Comparison of ENCODE assay signal across 36 mouse cellular contexts in the genomic region with DNA sequence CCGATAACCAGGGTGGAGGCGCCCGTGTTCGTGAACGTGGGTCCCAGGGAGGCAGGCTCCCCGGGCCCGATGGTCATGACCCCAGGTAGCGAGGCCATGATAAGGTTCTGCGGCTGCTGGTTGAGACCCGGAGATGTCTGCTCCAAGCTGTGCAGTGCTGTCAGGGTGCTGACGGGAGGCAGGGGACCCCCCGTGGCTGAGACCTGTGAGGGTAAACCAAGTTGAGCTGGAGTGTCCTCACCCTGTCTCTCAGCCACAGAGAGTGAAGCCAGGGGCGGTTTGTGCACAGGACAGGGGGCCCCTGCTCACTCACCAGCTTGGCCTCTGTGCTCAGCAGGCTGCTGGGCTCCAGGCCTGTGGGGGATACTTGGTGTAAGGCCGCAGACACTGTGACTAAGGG. TPM values are rescaled to one million over a fixed set of nuclear protein-coding genes. Genes with fewer than 3 reads are reported as not detected.
"Had no signal": no experiment of that assay in that cellular context is flagged by ENCODE, and none has a peak within 500 bp of the region (broad histone marks: within the 10 kb centered on the region; RNA-seq: fewer than 3 reads in every experiment).

No protein-coding gene starts in this region.

- H3K27ac ChIP-seq: embryonic facial prominence, embryonic 10.5 days; embryonic facial prominence, embryonic 12.5 days; embryonic facial prominence, embryonic 13.5 days; embryonic facial prominence, embryonic 15.5 days; forebrain, embryonic 10.5 days; forebrain, embryonic 12.5 days; forebrain, embryonic 13.5 days; forebrain, embryonic 15.5 days; gastrocnemius, adult 2 months; heart, adult 2 months had no signal

- H3K4me3 ChIP-seq: embryonic facial prominence, embryonic 10.5 days; embryonic facial prominence, embryonic 12.5 days; embryonic facial prominence, embryonic 13.5 days; embryonic facial prominence, embryonic 15.5 days; erythroblast, embryonic 14.5 days; forebrain, embryonic 10.5 days; forebrain, embryonic 12.5 days; forebrain, embryonic 13.5 days; forebrain, embryonic 15.5 days; gastrocnemius, adult 2 months; heart, adult 2 months had no signal

- H3K27me3 ChIP-seq: embryonic facial prominence, embryonic 12.5 days; embryonic facial prominence, embryonic 13.5 days; embryonic facial prominence, embryonic 15.5 days; forebrain, embryonic 12.5 days; forebrain, embryonic 13.5 days; forebrain, embryonic 15.5 days had no signal

- H3K9me3 ChIP-seq: embryonic facial prominence, embryonic 10.5 days; embryonic facial prominence, embryonic 12.5 days; embryonic facial prominence, embryonic 13.5 days; embryonic facial prominence, embryonic 15.5 days; forebrain, embryonic 10.5 days; forebrain, embryonic 12.5 days; forebrain, embryonic 13.5 days; forebrain, embryonic 15.5 days had no signal

- DNase-seq: cerebellum, adult 2 months; cerebellum, adult 8-10 months; cerebellum, adult 9-10 months; cerebellum, adult 9-11 months; cerebellum, postnatal 14 days; cerebellum, postnatal 25 days; cerebellum, postnatal 36 days; embryo, embryonic 11 days; forebrain, postnatal 0 days; gastrocnemius, adult 2 months; gastrocnemius, postnatal 10 days; gastrocnemius, postnatal 14 days; gastrocnemius, postnatal 25 days; gastrocnemius, postnatal 36 days; heart, adult 18-20 months; heart, adult 2 months had no signal

- H3K9ac ChIP-seq: embryonic facial prominence, embryonic 12.5 days; embryonic facial prominence, embryonic 13.5 days; embryonic facial prominence, embryonic 15.5 days; forebrain, embryonic 12.5 days; forebrain, embryonic 13.5 days; forebrain, embryonic 15.5 days; forebrain, postnatal 0 days had no signal

- ATAC-seq: forebrain, embryonic 13.5 days; forebrain, embryonic 14.5 days; forebrain, embryonic 15.5 days; forebrain, embryonic 16.5 days; forebrain, postnatal 0 days had no signal

- H3K4me2 ChIP-seq: embryonic facial prominence, embryonic 12.5 days; embryonic facial prominence, embryonic 13.5 days; embryonic facial prominence, embryonic 15.5 days; forebrain, embryonic 12.5 days; forebrain, embryonic 13.5 days; forebrain, embryonic 15.5 days had no signal

- H3K4me1 ChIP-seq: embryonic facial prominence, embryonic 12.5 days; forebrain, embryonic 13.5 days; forebrain, embryonic 15.5 days had no signal

RNA-seq across cellular contexts. Expression of a gene that starts 17.6 kb away (rescaled TPM):
- total RNA-seq: common myeloid progenitor, adult 5-6 weeks; forebrain, postnatal 0 days; gastrocnemius, adult 18-20 months; gastrocnemius, adult 2 months; gastrocnemius, adult 8-10 months; gastrocnemius, postnatal 10 days; gastrocnemius, postnatal 14 days; gastrocnemius, postnatal 25 days; gastrocnemius, postnatal 36 days; gastrocnemius, postnatal 4 days; granulocyte monocyte progenitor cell, adult 5-6 weeks; heart, adult 18-20 months; heart, adult 2 months had no signal
- polyA plus RNA-seq: cortical plate, adult 2 months; embryonic facial prominence, embryonic 11.5 days; embryonic facial prominence, embryonic 13.5 days; forebrain, embryonic 10.5 days; forebrain, embryonic 11.5 days; forebrain, embryonic 12.5 days; forebrain, embryonic 14.5 days; forebrain, embryonic 15.5 days; forebrain, postnatal 0 days; frontal cortex, adult 2 months; heart, adult 2 months had no signal

RNA-seq across cellular contexts. Expression of a gene that starts 30.3 kb away (rescaled TPM):
- total RNA-seq: gastrocnemius, adult 8-10 months; gastrocnemius, postnatal 10 days; gastrocnemius, postnatal 14 days had no signal
- polyA plus RNA-seq: embryonic facial prominence, embryonic 10.5 days; erythroblast, embryonic 14.5 days; forebrain, embryonic 10.5 days had no signal
